Mouse (Mus musculus) embryonic fibroblast, embryonic 13.5 days (primary cell): ENCODE results near the gene Uhmk1.

Experiments
- CTCF ChIP-seq: IDR thresholded peaks from 2 replicates; pipeline ENCODE4 v1.5.1; 2011; ENCODE audit warnings: mild to moderate bottlenecking, control low read depth, low read length, moderate library complexity, borderline replicate concordance; ENCODE audit not compliant: insufficient read depth
- POLR2A ChIP-seq: IDR thresholded peaks from 2 replicates; pipeline ENCODE4 v1.6.1; 2011; ENCODE audit warnings: low read depth, mild to moderate bottlenecking, control low read depth, low read length, moderate library complexity

GRCm38 (mm10) chr1:170223276-170223675, 8.1 kb upstream of the Uhmk1 start:
- TF ChIP-seq POLR2A = no peak
- no peak for TF ChIP-seq CTCF
